Mouse (Mus musculus) G1E (cell line): ENCODE measurements at regions not wholly inside any gene's neighbourhood (a gene's known extent, or its start where the extent isn't known, plus 50 kb on each side); places are given as distances from the start of the nearest gene placed in this dataset.

Experiments
- ATAC-seq: 2 replicates; pipeline ENCODE4 v1.8.0; 2016; ENCODE audit warnings: mild to moderate bottlenecking; ENCODE audit not compliant: insufficient number of reproducible peaks, poor library complexity, low FRiP score, severe bottlenecking; ENCODE audit errors: extremely low read depth
- DNase-seq: peaks from one replicate; pipeline ENCODE4 v3.0.0; 2012; ENCODE audit warnings: low spot score
- H3K27me3 ChIP-seq: 2 replicates; pipeline ENCODE4 v1.6.1; 2012; ENCODE audit warnings: mild to moderate bottlenecking, low read length, inconsistent platforms; ENCODE audit not compliant: insufficient read depth
- H3K36me3 ChIP-seq: replicated peaks from 2 replicates; pipeline ENCODE3; 2012; ENCODE audit warnings: mild to moderate bottlenecking, inconsistent platforms
- H3K4me1 ChIP-seq: 2 replicates; pipeline ENCODE4 v1.6.1; 2012; ENCODE audit warnings: low read depth, low read length, inconsistent platforms, mixed read lengths; ENCODE audit not compliant: insufficient read depth
- H3K4me3 ChIP-seq: 2 replicates; pipeline ENCODE4 v1.5.1; 2012; ENCODE audit warnings: low read depth, mild to moderate bottlenecking, inconsistent platforms, low read length, moderate library complexity, mixed read lengths
- H3K9me3 ChIP-seq: replicated peaks from 2 replicates; pipeline ENCODE4 v1.6.1; 2012; ENCODE audit warnings: inconsistent platforms
- CTCF ChIP-seq: IDR thresholded peaks from 2 replicates; pipeline ENCODE4 v1.5.1; 2012; ENCODE audit warnings: low read depth, low read length, inconsistent platforms, mixed read lengths
- GATA1 ChIP-seq: IDR thresholded peaks from 2 replicates; pipeline ENCODE4 v1.6.1; 2012; ENCODE audit warnings: borderline replicate concordance, low read length, inconsistent platforms, mixed read lengths
- GATA2 ChIP-seq: IDR thresholded peaks from 2 replicates; pipeline ENCODE4 v1.6.1; 2012; ENCODE audit warnings: low read depth, low read length, inconsistent platforms, borderline replicate concordance
- POLR2AphosphoS5 ChIP-seq: IDR thresholded peaks from 2 replicates; pipeline ENCODE4 v1.6.1; 2012; ENCODE audit warnings: low read depth, low read length, inconsistent platforms; ENCODE audit not compliant: insufficient replicate concordance
- TAL1 ChIP-seq: conservative IDR thresholded peaks from 2 replicates; pipeline ENCODE4 v1.6.1; 2012; ENCODE audit warnings: low read depth, low read length, inconsistent platforms, mixed read lengths

DNA sequence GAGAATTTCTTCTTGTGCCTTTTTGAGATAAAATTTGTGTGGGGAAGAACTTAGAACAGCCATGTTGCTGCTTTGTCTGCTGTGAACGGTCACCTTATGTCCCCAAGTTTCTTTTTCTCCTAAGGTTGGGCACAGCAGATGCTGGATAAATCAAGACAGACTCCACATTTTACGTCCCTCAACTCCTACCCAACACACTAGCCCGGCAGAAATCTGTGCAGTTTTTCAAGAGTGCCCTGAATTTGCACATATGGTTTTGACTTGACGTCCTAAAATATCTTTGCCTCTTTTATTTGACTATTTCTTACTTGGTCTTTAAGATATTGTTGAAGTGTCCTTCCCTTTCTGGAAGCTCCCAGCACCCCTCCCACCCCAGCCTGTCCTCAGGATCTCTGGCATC lies 312.7 kb downstream of the Rnf144a start:
- no peak for TF ChIP-seq GATA1
- no peak for TF ChIP-seq CTCF
- TF ChIP-seq POLR2AphosphoS5 = no peak
- TF ChIP-seq TAL1 = no peak
- DNase-seq = no peak
- no peak for ATAC-seq
- Histone ChIP-seq H3K9me3 (peaks cover 32% of the 10 kb centered on the region), H3K27me3 (no peaks in the 10 kb centered on the region), H3K4me1 (no peaks in the 10 kb centered on the region), H3K4me3 (no peak overlapping the region), H3K36me3 (no peaks in the 10 kb centered on the region)

DNA sequence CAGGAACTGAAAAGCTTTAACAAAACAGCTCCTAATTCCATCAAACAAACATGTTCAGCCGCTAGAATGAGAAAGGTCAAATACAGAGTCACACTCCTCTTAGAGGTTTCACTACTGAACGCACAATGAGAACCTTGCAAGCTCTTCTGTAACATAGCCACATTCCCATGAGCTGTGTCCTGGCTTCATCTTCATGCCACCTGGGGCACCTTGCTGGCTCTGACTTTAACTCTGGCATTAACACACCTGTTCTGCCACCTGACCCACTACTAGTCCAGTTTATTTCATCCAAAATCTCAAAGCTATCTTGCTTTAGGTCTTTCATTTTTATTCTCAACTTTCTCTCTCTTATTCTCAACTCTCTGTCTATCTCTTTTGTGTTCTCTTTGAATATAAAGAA lies 314.9 kb downstream of the Rnf144a start:
- Histone ChIP-seq H3K36me3 (no peaks in the 10 kb centered on the region), H3K27me3 (no peaks in the 10 kb centered on the region), H3K4me1 (no peaks in the 10 kb centered on the region), H3K4me3 (no peak overlapping the region), H3K9me3 (peaks cover 34% of the 10 kb centered on the region)
- DNase-seq (no peak), ATAC-seq (no peak)
- TF ChIP-seq GATA1 (no peak), GATA2 (no peak), CTCF (no peak), TAL1 (no peak), POLR2AphosphoS5 (no peak)

DNA sequence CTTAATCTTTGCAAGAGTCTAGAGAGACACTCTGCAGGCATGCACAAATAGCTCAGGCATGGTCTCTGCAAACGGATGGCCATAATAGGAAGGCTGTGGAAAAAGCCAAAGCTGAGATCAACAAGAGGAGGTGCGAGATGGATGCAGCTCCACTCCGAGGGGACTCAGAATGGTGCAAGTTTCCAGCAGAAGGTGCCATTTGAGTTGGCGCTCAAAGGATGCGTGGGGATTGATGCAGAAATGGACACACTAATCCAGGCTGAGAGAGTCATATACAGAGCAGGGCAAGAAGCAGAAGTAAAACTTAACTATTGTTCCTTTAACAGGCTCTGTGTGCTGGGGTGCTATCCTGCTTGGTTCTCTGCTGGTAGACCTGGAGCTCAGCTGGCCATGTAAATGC lies 315.9 kb downstream of the Rnf144a start:
- DNase-seq (no peak), ATAC-seq (no peak)
- Histone ChIP-seq H3K27me3 (no peaks in the 10 kb centered on the region), H3K9me3 (peaks cover 26% of the 10 kb centered on the region), H3K4me1 (no peaks in the 10 kb centered on the region), H3K4me3 (no peak overlapping the region), H3K36me3 (no peaks in the 10 kb centered on the region)
- TF ChIP-seq CTCF (no peak), TAL1 (no peak), POLR2AphosphoS5 (no peak), GATA2 (no peak), GATA1 (no peak)

DNA sequence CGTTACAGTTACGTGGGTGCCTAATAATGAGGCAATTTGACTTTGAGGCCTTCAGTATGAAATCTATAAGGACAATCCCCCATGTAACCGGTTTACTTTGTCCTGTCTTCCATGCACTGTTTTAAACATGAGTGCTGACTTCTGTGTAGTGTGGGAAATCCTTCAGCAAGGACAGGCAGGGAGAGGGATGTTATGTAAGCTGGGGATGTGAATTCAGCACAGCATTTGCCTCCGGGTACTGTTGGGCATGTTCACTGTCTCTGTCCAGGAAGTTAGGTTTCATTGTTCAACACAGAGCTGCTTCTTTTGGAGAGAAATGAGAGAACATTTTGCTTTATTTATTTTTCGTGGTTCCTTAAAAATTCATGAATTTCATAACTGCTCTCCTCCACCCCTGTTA lies 322.7 kb downstream of the Rnf144a start:
- no peak overlapping the region for H3K4me3 ChIP-seq
- H3K27me3 ChIP-seq = no peaks in the 10 kb centered on the region
- ATAC-seq (no peak), DNase-seq (no peak)
- H3K36me3 ChIP-seq = no peaks in the 10 kb centered on the region
- H3K9me3 ChIP-seq = peaks cover 38% of the 10 kb centered on the region
- H3K4me1 ChIP-seq = no peaks in the 10 kb centered on the region
- TF ChIP-seq POLR2AphosphoS5 (no peak), TAL1 (no peak), CTCF (no peak), GATA1 (no peak), GATA2 (no peak)

DNA sequence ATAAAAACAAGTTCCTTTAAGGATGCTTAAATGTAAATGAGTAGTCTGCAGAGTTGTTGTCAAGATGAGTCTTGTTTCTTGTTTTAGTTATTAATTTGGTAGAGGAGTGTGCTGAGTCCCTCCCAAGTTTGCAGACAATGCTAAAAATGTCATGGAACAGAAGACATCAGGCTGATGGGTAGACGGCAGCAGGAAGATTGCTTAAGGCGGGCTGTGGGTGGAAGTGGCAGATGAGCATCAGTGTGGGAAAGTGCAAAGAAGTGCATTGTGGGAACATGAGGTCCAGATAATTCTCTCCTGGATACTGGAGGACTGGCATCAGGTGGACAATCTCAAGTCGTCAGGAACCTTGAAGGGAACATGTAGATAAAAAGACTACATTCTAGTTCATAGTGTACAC lies 323.2 kb downstream of the Rnf144a start:
- Histone ChIP-seq H3K9me3 (peaks cover 38% of the 10 kb centered on the region), H3K4me1 (no peaks in the 10 kb centered on the region), H3K4me3 (no peak overlapping the region), H3K27me3 (no peaks in the 10 kb centered on the region), H3K36me3 (no peaks in the 10 kb centered on the region)
- ATAC-seq = no peak
- no peak for DNase-seq
- no peak for TF ChIP-seq CTCF
- no peak for TF ChIP-seq GATA2
- TF ChIP-seq POLR2AphosphoS5 = no peak
- no peak for TF ChIP-seq GATA1
- no peak for TF ChIP-seq TAL1

DNA sequence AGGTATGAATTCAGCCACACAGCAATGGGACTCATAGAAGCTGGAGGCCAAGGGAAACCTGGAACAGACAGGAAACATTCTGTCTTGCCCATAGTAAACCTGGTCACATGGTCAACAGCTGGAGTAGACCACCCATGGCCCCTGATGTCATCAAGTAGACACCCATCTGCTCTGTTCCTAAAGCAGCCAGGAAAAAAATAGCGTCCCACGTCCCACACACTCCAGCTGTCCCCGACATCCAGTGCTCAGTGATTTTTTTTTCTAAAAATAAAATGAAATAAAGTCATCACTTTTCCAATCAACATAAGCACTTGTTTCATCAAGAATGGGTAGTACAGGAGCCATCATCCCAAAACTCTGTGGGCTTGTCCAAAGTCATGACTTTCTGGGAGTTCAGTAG lies 326.7 kb downstream of the Rnf144a start:
- TF ChIP-seq POLR2AphosphoS5 (no peak), TAL1 (no peak), CTCF (no peak), GATA2 (no peak), GATA1 (no peak)
- no peak for DNase-seq
- no peak overlapping the region for H3K4me3 ChIP-seq
- no peaks in the 10 kb centered on the region for H3K4me1 ChIP-seq
- no peaks in the 10 kb centered on the region for H3K27me3 ChIP-seq
- H3K36me3 ChIP-seq = no peaks in the 10 kb centered on the region
- no peak for ATAC-seq
- peaks cover 44% of the 10 kb centered on the region for H3K9me3 ChIP-seq
